Mouse (Mus musculus) adrenal gland, postnatal 25 days (tissue): ENCODE data around the gene Inhba. TPM values are rescaled to one million over a fixed set of nuclear protein-coding genes. Genes with fewer than 3 reads are reported as not detected.

Source experiments
- DNase-seq: peaks from one replicate; pipeline ENCODE4 v3.0.0; 2021; ENCODE audit warnings: mixed read lengths
- long read RNA-seq: library from polyadenylated mRNA; stranded (forward); transcript quantifications from one replicate; pipeline ENCODE4 v2.0.0, GENCODE M21; 2021
- total RNA-seq: library from RNA; stranded (reverse); gene quantifications from 2 replicates; pipeline ENCODE4 v1.2.3, GENCODE M21; 2021

Inhba gene
- 0.73 and 0.81 TPM in 2 replicates for total RNA-seq
- long read RNA-seq, partial matches to known transcripts, result 4 of 10 reads
- long read RNA-seq, other reads (novel, unspliced or antisense), result 4 of 10 reads

- DNase-seq, result peak; percentile 45
Measured at GRCm38 (mm10) chr13:16011372-16012242, at the start of gene Inhba. Inhba (plus strand) TSS chr13:16011851.

DNA sequence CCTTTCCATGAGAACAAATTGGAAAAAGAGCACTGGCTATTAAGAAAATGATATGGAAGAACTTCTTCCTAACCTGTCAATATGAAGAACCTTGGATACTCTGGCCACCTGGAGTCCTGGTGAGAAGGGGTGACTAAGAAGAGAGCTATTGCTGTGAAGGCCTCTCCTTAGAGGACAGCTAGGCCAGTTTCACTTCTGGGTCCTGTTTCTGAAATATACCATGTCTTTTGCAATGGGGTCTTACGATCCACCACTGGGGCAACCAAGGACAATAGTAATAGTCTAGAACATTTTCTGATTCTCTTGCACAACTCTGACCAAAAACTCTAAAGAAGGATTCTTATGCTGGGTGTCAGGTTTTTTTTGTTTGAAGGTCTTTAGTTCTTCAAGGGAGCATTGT is 35.1 kb upstream of the Inhba start:
- no peak for DNase-seq

GRCm38 (mm10) chr13:15979551-15979950 is 32.1 kb upstream of the Inhba start:
- DNase-seq, result no peak

DNA sequence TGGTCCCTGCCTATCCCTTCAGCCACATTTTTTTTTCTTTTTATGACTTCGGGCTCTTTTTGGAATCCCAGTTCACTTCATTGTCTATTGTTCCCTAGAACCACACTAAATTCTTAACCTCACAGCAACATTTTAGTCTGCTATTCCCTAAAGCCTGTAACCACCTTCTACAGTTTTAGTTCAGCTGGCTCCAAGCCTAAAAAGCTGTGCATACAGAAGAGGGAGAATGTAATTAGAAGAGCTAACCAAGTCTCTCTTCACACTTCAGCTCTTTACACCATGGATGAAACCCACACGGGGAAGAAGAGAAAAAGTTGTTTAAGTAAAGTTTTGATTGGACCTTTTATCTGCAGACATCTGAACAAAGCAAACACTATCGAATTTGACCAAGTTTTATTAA is 29.6 kb upstream of the Inhba start:
- DNase-seq, result no peak

- no peak for DNase-seq
Measured at GRCm38 (mm10) chr13:15985761-15986160, 25.9 kb upstream of the Inhba start.

DNA sequence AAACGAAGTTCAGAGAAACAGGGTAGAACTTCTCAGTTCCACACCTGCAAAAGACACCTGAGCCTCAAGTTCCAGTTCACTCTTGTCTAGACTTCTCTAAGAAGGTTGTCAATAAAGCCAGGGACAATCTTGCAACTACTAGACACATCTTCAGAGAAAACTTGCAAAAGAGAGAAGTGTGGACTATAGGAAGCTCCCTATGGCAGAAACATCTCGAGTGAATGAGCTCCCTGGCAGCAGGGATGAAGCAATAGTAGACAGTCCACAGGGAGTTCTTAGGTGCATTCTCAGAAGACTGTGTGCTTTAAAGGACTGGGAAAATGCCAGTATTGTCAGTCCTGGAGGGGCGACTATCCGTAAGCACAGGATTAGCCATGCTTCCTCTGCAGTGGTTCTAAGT is 25.5 kb upstream of the Inhba start:
- DNase-seq, result no peak

GRCm38 (mm10) chr13:15995314-15995713 is 16.3 kb upstream of the Inhba start:
- DNase-seq, result no peak

GRCm38 (mm10) chr13:16005517-16005916 is 6.1 kb upstream of the Inhba start:
- DNase-seq, result peak; percentile 31

DNA sequence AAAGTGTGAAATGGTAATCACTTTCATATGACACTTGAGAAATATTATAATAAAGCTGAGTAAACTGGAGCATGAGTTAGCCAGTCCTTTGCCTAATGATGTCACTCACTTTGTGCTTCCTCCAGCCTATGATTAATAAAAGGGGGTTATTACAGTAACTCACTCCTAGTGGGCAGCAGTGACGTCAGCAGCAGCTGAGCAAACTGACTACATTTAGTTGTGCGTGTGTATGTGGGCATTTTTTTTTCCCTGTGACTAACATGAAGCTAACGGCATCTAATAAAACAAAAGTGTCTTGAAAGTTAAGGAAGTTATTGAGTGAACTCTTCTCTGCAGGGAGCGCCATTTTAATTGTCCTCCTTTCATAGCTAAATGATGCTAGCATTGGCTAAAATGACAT is 3.9 kb upstream of the Inhba start:
- no peak for DNase-seq

GRCm38 (mm10) chr13:16008348-16008747 is 3.3 kb upstream of the Inhba start:
- DNase-seq, result no peak

GRCm38 (mm10) chr13:16009766-16010465 is 1.7 kb upstream of the Inhba start:
- DNase-seq, result no peak

GRCm38 (mm10) chr13:16010586-16010985 is 1.1 kb upstream of the Inhba start:
- no peak for DNase-seq

DNA sequence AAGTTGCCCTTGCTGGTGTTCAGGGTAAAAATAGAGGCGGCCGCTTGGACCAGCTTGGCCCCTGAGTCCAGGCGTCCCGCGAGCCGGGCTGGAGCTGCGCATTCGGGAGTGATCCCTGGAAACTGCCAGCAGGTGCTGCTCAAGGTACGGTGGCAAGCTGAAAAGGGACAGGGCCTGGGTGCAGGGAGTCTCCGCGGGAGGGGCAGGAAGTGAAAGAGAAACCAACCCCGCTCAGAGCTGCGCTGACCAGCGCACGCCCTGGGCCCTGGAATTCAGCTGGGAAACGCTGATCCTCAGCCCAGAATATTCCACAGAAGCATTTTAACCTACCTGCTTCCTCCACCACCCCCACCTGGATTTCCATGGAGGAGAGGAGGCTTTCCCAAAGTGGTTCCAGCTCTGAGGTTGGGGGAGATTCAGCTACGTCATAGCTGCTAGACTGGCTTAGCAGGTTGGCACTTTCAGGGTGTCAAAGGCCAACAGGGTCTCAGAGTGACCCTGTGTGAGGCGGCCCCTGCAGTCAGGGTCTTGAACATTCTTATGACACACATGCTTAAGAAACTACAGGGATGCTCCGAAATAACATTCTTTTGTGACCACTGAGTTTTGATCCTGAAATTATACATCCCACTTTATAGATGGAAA is 714 bp downstream of the Inhba start:
- peak; percentile 75 for DNase-seq

- no peak for DNase-seq
Measured at GRCm38 (mm10) chr13:16014166-16014565, 2.5 kb downstream of the Inhba start.

DNA sequence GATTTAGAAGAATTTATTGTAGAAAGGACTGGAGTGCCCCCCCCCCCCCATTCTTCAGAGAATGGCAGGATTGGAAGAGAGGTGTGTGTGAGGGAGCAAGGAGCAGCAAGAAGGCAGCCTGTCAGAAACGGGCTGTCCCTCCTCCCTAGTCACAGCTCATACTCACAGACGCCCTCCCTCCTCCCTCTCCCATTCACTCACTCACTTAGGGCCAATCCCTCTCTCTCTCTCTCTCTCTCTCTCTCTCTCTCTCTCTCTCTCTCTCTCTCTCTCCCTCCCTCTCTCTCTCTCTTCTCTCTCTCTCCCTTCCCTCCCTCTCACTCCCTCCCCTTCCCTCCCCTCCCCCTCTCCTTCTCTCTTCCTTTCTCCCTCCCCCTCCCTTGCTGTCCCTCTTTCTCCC is 4.9 kb downstream of the Inhba start:
- DNase-seq, result no peak

DNA sequence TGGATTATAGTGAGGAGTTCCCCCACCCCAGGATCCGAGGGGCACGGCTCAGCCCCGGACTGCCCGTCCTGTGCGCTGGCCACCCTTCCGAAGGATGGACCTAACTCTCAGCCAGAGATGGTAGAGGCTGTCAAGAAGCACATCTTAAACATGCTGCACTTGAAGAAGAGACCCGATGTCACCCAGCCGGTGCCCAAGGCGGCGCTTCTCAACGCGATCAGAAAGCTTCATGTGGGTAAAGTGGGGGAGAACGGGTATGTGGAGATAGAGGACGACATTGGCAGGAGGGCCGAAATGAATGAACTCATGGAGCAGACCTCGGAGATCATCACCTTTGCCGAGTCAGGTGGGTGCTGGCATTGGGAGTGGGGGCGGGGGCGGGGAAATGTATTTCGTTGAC is 5.7 kb downstream of the Inhba start:
- no peak for DNase-seq

- no peak for DNase-seq
Measured at GRCm38 (mm10) chr13:16017777-16018176, 6.1 kb downstream of the Inhba start.

GRCm38 (mm10) chr13:16018807-16019510 is 7.3 kb downstream of the Inhba start:
- DNase-seq, result no peak

- peak; percentile 25 for DNase-seq
Measured at GRCm38 (mm10) chr13:16020659-16021058, 9.0 kb downstream of the Inhba start.

- DNase-seq, result no peak
Measured at GRCm38 (mm10) chr13:16021181-16021580, 9.5 kb downstream of the Inhba start.

GRCm38 (mm10) chr13:16021849-16022248 is 10.2 kb downstream of the Inhba start:
- DNase-seq, result no peak

DNA sequence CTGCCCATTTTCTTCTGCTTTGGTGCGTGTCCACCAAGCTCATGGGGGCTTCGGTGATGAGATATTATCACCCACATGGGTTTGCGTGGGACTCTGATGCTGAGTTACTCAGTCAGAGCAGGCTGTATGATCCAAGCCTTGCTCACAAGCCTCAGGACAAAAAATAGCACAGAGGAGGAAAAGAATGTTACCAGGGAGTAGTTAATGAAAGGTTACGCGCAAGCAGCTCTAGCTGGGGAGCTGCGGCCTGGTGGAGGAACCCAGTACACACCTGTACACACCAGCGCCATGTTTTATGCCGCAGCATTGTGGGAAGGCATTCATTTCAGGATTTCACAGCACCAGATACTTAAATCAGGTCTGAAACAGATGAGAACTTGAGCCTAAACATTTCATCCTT is 10.9 kb downstream of the Inhba start:
- no peak for DNase-seq
